Mouse (Mus musculus): ENCODE results near the gene Cby1. TPM values are rescaled to one million over a fixed set of nuclear protein-coding genes. Genes with fewer than 3 reads are reported as not detected.

Cby1 gene
- 89.3 and 90.6 TPM in 2 replicates for polyA plus RNA-seq (2016; fragmentation: Nextera tagmentation; extraction: Ambion mirVana)

GRCm38 (mm10) chr15:79658531-79659375 is at the start of gene Cby1, which contains the start of gene Fam227a:
TSS of gene Cby1 (plus strand) at chr15:79659199.
TSS of gene Fam227a (minus strand) at chr15:79658956.
- Histone ChIP-seq H3K9ac (peak within 1 kb of the TSS; percentile 89), H3K4me2 (peak within 1 kb of the TSS; percentile 80), H3K4me1 (peaks cover 12% of the 10 kb centered on the region), H3K36me3 (replicated peaks) (peaks cover 9% of the 10 kb centered on the region; the same call in 1 of the 2 replicates), H3K27ac (peak within 1 kb of the TSS; percentile 96), H3K9me3 (no peaks in the 10 kb centered on the region), H3K4me3 (replicated peaks) (peak within 1 kb of the TSS; percentile 78), H3K27me3 (no peaks in the 10 kb centered on the region)
- WGBS = under 1% methylated on average over 55 of the region's 55 CpGs
- peak; percentile 88 for ATAC-seq (ENCODE audit: low FRiP score)

GRCm38 (mm10) chr15:79609226-79609625 is 49.8 kb upstream of the Cby1 start:
- no peak overlapping the region for H3K9ac ChIP-seq
- no peak overlapping the region for H3K4me2 ChIP-seq
- peaks cover 12% of the 10 kb centered on the region for H3K27me3 ChIP-seq
- H3K9me3 ChIP-seq = no peaks in the 10 kb centered on the region
- 94% methylated on average over 2 of the region's 2 CpGs for WGBS
- ATAC-seq (ENCODE audit: low FRiP score) = no peak
- H3K27ac ChIP-seq = no peak overlapping the region
- H3K36me3 ChIP-seq (replicated peaks) = peaks cover 26% of the 10 kb centered on the region
- H3K4me3 ChIP-seq (replicated peaks) = no peak overlapping the region
- H3K4me1 ChIP-seq = peaks cover 6% of the 10 kb centered on the region

DNA sequence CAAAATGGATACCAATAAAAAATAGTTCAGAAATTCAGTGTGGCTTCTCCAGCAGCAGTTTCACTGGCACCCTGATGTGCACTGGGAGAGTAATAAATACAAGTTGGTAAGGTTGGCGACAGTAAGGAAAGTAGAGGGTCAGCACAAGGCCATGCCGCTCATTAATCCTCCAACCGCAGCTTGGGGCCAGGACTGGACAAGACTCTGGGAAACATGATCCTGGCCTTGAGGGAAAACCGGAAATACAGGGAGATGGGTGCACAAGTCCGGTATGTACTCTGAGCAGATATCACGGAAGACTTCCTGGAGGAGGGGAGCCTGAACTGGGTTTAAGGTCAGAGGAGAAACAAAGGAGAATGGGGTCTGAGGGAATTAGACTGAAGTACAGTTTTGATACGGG is 43.5 kb upstream of the Cby1 start:
- 94% methylated on average over 7 of the region's 7 CpGs for WGBS
- Histone ChIP-seq H3K36me3 (replicated peaks) (peaks cover 74% of the 10 kb centered on the region), H3K4me1 (no peaks in the 10 kb centered on the region), H3K27ac (no peak overlapping the region), H3K27me3 (no peaks in the 10 kb centered on the region), H3K4me2 (no peak overlapping the region), H3K9me3 (no peaks in the 10 kb centered on the region), H3K4me3 (replicated peaks) (no peak overlapping the region), H3K9ac (no peak overlapping the region)
- ATAC-seq (ENCODE audit: low FRiP score) = no peak

- peaks cover 79% of the 10 kb centered on the region for H3K36me3 ChIP-seq (replicated peaks)
- WGBS = 89% methylated on average over 5 of the region's 5 CpGs
Measured at GRCm38 (mm10) chr15:79616729-79617128, 42.3 kb upstream of the Cby1 start.

DNA sequence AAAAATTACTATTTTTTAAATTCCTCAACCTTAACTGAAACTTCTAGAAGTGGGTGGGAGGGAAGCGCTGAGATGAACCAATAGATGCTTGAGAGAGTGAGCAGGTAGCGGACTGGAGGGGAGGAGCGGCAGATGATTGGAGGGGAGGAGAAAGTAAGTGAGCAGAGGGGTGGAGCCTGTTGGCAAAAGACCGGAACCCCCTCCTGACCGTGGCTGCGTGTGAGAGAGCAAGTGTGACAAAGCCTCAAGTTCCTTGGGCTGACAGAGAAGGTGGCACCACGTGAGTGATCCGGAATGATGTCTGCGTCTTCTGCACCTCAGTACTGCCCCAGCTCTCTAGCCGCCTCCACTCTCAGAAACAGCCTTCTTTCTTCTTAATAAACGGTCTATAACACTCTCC is 41.9 kb upstream of the Cby1 start:
- Histone ChIP-seq H3K4me3 (replicated peaks) (no peak overlapping the region), H3K9ac (no peak overlapping the region), H3K36me3 (replicated peaks) (peaks cover 82% of the 10 kb centered on the region), H3K4me2 (no peak overlapping the region), H3K4me1 (no peaks in the 10 kb centered on the region), H3K27ac (no peak overlapping the region), H3K27me3 (no peaks in the 10 kb centered on the region), H3K9me3 (no peaks in the 10 kb centered on the region)
- ATAC-seq (ENCODE audit: low FRiP score) = no peak
- WGBS = 81% methylated on average over 11 of the region's 11 CpGs

More at GRCm38 (mm10) chr15:79616729-79617128, 42.3 kb upstream of the Cby1 start:
- no peaks in the 10 kb centered on the region for H3K27me3 ChIP-seq
- no peaks in the 10 kb centered on the region for H3K4me1 ChIP-seq
- no peak overlapping the region for H3K4me3 ChIP-seq (replicated peaks)
- ATAC-seq (ENCODE audit: low FRiP score) = no peak
- no peak overlapping the region for H3K27ac ChIP-seq
- no peak overlapping the region for H3K9ac ChIP-seq
- no peak overlapping the region for H3K4me2 ChIP-seq
- H3K9me3 ChIP-seq = no peaks in the 10 kb centered on the region

DNA sequence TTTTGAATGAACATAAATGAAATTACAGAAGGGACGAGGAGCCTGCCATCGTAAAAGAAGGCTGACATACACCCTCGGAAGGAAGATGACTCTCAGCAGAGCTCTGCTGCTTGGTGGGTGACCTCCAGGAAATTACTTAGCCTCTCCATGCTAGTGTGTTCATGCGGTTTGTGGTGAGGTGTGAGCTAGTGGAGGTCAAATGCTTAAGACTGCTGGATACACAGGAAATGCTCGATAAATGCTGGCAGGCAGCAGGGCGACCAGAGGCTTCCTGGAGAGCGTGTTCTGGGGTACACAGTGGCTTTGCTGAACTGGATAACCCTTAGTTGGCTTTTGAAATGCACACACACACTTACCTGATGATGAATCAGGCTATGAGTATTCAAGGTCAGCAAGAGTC is 40.5 kb upstream of the Cby1 start:
- Histone ChIP-seq H3K9me3 (no peaks in the 10 kb centered on the region), H3K36me3 (replicated peaks) (peaks cover 86% of the 10 kb centered on the region), H3K27me3 (no peaks in the 10 kb centered on the region), H3K4me2 (no peak overlapping the region), H3K4me3 (replicated peaks) (no peak overlapping the region), H3K4me1 (no peaks in the 10 kb centered on the region), H3K27ac (no peak overlapping the region), H3K9ac (no peak overlapping the region)
- 92% methylated on average over 7 of the region's 7 CpGs for WGBS
- ATAC-seq (ENCODE audit: low FRiP score) = no peak

DNA sequence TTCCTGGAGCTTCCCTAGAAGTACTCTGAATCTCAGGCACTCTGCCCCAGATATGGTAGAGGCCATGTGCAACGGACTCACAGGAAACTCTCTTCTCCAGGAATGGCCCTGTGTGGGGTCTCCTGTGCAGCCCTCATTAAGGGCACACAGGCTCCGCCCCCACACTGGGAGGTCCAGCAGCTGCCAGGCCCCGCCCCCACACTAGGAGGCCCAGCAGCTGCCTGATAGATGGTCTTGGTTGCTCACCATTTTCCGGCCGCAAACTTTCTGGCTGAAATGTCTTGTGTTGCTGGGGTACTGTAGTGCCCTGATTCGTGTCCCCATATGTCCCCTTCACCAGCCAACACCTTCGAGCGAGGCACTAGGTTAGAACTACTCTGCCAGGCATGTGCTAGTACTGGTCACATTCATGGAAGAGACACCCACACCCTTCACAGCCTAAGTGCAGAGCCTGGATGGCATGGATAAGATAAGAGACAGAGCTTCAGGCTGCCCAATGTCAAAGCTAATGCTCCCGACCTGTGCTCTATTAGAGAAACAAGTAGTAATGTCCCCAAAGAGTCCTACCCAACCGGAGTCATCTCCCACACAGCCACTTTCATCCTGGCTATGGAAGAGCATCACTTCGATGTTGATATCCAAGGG is 39.1 kb upstream of the Cby1 start:
- WGBS = 82% methylated on average over 11 of the region's 11 CpGs
- no peak for ATAC-seq (ENCODE audit: low FRiP score)
- Histone ChIP-seq H3K9ac (no peak overlapping the region), H3K27me3 (no peaks in the 10 kb centered on the region), H3K36me3 (replicated peaks) (peaks cover 88% of the 10 kb centered on the region), H3K27ac (no peak overlapping the region), H3K4me2 (no peak overlapping the region), H3K9me3 (no peaks in the 10 kb centered on the region), H3K4me3 (replicated peaks) (no peak overlapping the region), H3K4me1 (no peaks in the 10 kb centered on the region)

DNA sequence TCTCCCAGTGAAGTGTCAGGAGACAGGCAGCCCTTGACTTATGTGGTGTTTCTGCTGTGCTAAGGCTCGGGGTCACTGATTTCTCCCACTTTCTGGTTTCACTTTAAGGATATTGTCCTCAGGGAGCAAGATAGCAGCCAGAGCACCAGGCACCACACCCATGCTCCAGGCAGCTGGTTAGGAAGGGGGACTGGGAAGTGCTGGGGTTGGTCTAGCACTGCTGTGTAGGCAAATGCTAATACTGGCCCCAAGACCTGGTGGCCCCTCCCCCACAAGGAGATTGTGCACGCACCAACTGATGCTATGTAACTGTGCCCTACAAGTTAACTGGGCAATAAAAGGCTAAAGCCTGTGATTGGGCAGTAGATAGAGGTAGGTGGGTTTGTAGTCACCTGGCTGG is 28.5 kb upstream of the Cby1 start:
- peaks cover 72% of the 10 kb centered on the region for H3K36me3 ChIP-seq (replicated peaks)
- 84% methylated on average over 2 of the region's 2 CpGs for WGBS

DNA sequence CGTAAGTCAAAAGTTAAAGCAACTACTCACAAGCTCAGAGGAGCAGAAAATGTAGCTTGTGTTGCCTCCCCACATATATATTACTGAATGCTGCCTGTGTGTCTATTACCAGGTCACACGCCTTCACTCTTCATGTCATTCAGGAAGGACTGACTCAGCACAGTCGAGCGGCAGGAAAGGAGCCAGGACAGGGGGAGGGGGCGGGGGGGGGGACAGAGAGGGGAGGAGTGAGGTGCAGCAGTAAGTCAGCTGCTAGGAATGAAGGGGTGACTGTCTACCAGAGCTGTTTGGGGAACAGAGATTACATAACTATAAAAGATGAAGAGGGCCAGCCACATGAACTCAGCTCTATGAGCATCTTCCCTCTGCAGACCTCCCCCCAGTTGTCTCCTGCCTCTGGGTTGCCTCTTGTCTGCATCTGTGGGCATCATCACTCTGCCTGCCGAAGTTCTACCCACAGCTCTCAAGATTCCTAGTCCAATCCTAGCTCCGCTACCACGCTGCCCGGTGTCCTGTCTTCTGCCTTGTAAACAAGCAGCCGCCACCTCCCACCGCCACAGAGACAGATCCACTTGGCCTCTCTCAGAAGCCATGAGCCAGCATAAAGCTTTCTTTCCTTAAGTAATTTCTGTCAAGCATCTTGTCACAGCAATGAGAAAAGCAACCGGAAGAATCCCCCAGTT is 17.7 kb upstream of the Cby1 start:
- Histone ChIP-seq H3K27me3 (no peaks in the 10 kb centered on the region), H3K4me1 (no peaks in the 10 kb centered on the region), H3K4me3 (replicated peaks) (no peak overlapping the region), H3K9me3 (no peaks in the 10 kb centered on the region), H3K27ac (no peak overlapping the region), H3K36me3 (replicated peaks) (peaks cover 65% of the 10 kb centered on the region), H3K9ac (no peak overlapping the region), H3K4me2 (no peak overlapping the region)
- 80% methylated on average over 12 of the region's 12 CpGs for WGBS
- no peak for ATAC-seq (ENCODE audit: low FRiP score)

More for the DNA sequence above, 28.5 kb upstream of the Cby1 start:
- no peak overlapping the region for H3K27ac ChIP-seq
- no peaks in the 10 kb centered on the region for H3K9me3 ChIP-seq
- ATAC-seq (ENCODE audit: low FRiP score) = no peak
- H3K4me2 ChIP-seq = no peak overlapping the region
- H3K4me1 ChIP-seq = no peaks in the 10 kb centered on the region
- H3K27me3 ChIP-seq = no peaks in the 10 kb centered on the region
- no peak overlapping the region for H3K4me3 ChIP-seq (replicated peaks)
- H3K9ac ChIP-seq = no peak overlapping the region

DNA sequence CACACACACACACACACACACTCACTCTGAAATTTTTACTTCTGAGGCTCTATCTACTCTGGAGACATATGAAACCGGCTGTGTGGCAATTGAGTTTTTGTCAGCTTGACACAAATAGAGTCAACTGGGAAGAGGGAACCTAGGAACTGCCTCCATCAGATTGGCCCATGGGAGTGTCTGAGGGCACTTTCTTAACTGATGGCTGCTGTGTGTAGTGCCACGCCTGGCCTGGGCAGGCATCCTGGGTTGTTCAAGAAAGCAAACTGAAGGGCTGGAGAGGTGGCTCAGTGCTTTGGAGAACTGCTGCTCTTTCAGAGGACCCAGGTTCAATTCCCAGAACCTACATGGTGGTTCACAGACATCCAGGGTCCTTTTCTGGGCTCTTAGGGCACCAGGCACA is 13.5 kb upstream of the Cby1 start:
- WGBS = 85% methylated on average over 2 of the region's 2 CpGs
- no peak for ATAC-seq (ENCODE audit: low FRiP score)
- Histone ChIP-seq H3K27ac (no peak overlapping the region), H3K4me2 (no peak overlapping the region), H3K4me3 (replicated peaks) (no peak overlapping the region), H3K9ac (no peak overlapping the region), H3K36me3 (replicated peaks) (peaks cover 64% of the 10 kb centered on the region), H3K4me1 (no peaks in the 10 kb centered on the region), H3K27me3 (no peaks in the 10 kb centered on the region), H3K9me3 (no peaks in the 10 kb centered on the region)

DNA sequence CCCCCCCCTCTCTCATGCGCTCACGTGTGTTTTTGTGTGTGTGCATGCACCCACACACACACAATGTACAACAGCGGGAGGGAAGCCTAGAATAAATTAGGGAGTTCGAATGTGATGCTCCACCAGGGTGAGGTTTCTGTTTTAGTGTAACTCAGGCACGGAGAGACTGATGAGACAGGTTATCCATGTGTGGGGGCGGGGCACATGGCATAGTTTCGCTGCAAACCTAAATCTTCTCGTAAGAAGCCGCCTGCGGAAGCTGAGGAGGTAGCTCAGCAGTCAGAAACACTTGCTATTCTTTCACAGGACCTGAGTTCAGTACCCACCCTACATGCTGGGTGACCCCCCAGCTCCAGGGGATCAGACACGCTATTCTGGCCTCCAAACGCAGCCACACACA is 10.9 kb upstream of the Cby1 start:
- Histone ChIP-seq H3K9me3 (no peaks in the 10 kb centered on the region), H3K4me2 (no peak overlapping the region), H3K27ac (no peak overlapping the region), H3K9ac (no peak overlapping the region), H3K36me3 (replicated peaks) (peaks cover 44% of the 10 kb centered on the region), H3K4me3 (replicated peaks) (no peak overlapping the region), H3K27me3 (no peaks in the 10 kb centered on the region), H3K4me1 (no peaks in the 10 kb centered on the region)
- 93% methylated on average over 12 of the region's 12 CpGs for whole genome bisulfite sequencing
- ATAC-seq (ENCODE audit: low FRiP score) = no peak

- peaks cover 31% of the 10 kb centered on the region for H3K36me3 ChIP-seq (replicated peaks)
- no peaks in the 10 kb centered on the region for H3K27me3 ChIP-seq
- H3K9me3 ChIP-seq = no peaks in the 10 kb centered on the region
- H3K27ac ChIP-seq = no peak overlapping the region
- no peak overlapping the region for H3K4me3 ChIP-seq (replicated peaks)
- ATAC-seq (ENCODE audit: low FRiP score) = no peak
- H3K9ac ChIP-seq = no peak overlapping the region
- no peak overlapping the region for H3K4me2 ChIP-seq
- no peaks in the 10 kb centered on the region for H3K4me1 ChIP-seq
Measured at GRCm38 (mm10) chr15:79650569-79650968, 8.4 kb upstream of the Cby1 start.
